Mouse (Mus musculus) forebrain, embryonic 15.5 days (tissue): ENCODE data around the gene Tle3. TPM values are rescaled to one million over a fixed set of nuclear protein-coding genes. Genes with fewer than 3 reads are reported as not detected.
A peak's percentile ranks its signal among the peaks of the same experiment; 100 is the strongest.

Experiments
- ATAC-seq: fragments of 200-750 bp; cut with Nextera tagmentation; replicated peaks from 2 replicates; pipeline ENCODE4 v1.8.0; 2017; ENCODE audit warnings: mild to moderate bottlenecking, moderate TSS enrichment, moderate library complexity
- H3K27ac ChIP-seq: fragments of 300-500 bp; sonication (generic); replicated peaks from 2 replicates; pipeline ENCODE4 v1.5.1; 2015; ENCODE audit warnings: mild to moderate bottlenecking, inconsistent platforms
- H3K27me3 ChIP-seq: fragments of 300-500 bp; sonication (generic); 2 replicates; pipeline ENCODE4 v1.6.1; 2015; ENCODE audit warnings: inconsistent platforms
- H3K36me3 ChIP-seq: fragments of 300-500 bp; sonication (generic); 2 replicates; pipeline ENCODE4 v1.6.1; 2015; ENCODE audit warnings: mild to moderate bottlenecking, inconsistent platforms
- H3K4me1 ChIP-seq: fragments of 300-500 bp; sonication (generic); 2 replicates; pipeline ENCODE4 v1.6.1; 2015; ENCODE audit warnings: inconsistent platforms
- H3K4me2 ChIP-seq: fragments of 300-500 bp; sonication (generic); replicated peaks from 2 replicates; pipeline ENCODE4 v1.6.1; 2015; ENCODE audit warnings: mild to moderate bottlenecking, inconsistent platforms
- H3K4me3 ChIP-seq: fragments of 300-500 bp; sonication (generic); 2 replicates; pipeline ENCODE4 v1.5.1; 2015; ENCODE audit warnings: mild to moderate bottlenecking, inconsistent platforms
- H3K9ac ChIP-seq: fragments of 300-500 bp; sonication (generic); replicated peaks from 2 replicates; pipeline ENCODE4 v1.6.1; 2015; ENCODE audit warnings: mild to moderate bottlenecking, inconsistent platforms
- H3K9me3 ChIP-seq: fragments of 300-500 bp; sonication (generic); 2 replicates; pipeline ENCODE4 v1.6.1; 2016; ENCODE audit warnings: inconsistent platforms
- WGBS: fragments of 180-500 bp; shearing (Covaris S2); methylation state at CpG from one replicate; pipeline ENCODE4 v1.1.7; 2015; ENCODE audit warnings: mixed read lengths; 5-methylcytosine and 5-hydroxymethylcytosine counted together
- polyA plus RNA-seq: library from polyadenylated mRNA; unstranded; fragments of >200 nt; fragmentation: Nextera tagmentation; extraction: Ambion mirVana; gene quantifications from 2 replicates; pipeline ENCODE4 v1.2.1, GENCODE M21; 2015

Tle3 gene
- polyA plus RNA-seq, 1 experiment from 2014 or later, result 40.9 TPM

DNA sequence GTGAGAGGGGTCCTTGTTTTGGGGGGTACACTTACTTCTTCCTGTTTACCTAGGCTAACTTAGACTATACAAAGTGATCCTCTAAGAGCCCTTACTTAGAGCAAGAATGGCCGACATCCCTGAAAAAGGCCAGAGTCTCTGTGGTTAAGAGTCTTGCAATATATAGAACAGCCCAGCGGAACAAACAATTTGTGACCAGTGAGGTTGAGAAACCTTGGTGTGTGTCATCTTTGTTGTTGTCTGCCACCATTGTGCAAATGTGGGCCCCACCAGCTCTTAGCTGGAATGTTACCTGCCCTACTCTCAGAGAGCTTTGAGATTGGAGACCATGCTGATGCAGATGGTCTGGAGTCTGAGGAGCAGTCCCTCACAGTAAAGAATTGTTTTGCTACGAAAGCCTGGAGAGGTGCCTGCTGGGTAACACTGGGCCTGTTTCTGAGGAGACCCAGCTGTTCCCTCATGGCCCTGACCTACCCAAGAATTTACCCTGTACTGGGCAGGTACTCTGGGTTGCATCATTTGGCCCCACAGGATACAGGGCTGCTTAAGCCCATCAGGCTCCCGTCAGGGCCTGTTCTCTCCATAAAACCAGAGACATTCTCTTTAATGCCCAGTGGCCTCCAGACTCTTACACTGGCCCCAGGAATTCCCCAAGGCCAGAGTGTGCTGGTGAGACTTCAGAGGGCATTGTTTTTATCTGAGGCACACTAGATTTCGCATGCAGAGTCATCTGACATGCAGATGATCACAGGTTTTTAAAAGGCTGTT lies 19.6 kb downstream of the Tle3 start:
- no peak for ATAC-seq

DNA sequence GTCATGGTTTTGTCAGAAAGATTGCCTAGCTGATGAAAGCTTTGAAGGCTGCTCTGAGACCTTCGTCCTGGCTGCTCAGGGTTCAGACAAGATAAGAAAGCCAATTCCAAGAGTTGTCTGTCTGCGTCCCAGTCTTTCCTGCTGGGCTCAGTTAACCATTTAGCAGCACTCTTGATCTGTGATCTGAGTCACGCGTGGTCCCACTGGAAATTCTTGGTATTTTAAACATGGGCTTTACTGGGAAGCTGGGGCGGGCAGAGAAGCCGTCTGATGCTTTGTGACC lies 20.1 kb downstream of the Tle3 start:
- H3K4me3 ChIP-seq, result no peak overlapping the region
- H3K36me3 ChIP-seq, result peaks cover 33% of the 10 kb centered on the region
- no peaks in the 10 kb centered on the region for H3K9me3 ChIP-seq
- H3K4me1 ChIP-seq, result peaks cover 67% of the 10 kb centered on the region
- H3K9ac ChIP-seq, result no peak overlapping the region
- WGBS, result 67% methylated on average over 6 of the region's 6 CpGs
- H3K27ac ChIP-seq, result no peak overlapping the region
- no peaks in the 10 kb centered on the region for H3K27me3 ChIP-seq
- ATAC-seq, result no peak
- no peak overlapping the region for H3K4me2 ChIP-seq

More for the DNA sequence above, 19.6 kb downstream of the Tle3 start:
- 63% methylated on average over 5 of the region's 5 CpGs for WGBS
- Histone ChIP-seq H3K4me3 (no peak overlapping the region), H3K36me3 (peaks cover 34% of the 10 kb centered on the region), H3K27ac (no peak overlapping the region), H3K27me3 (no peaks in the 10 kb centered on the region), H3K4me2 (no peak overlapping the region), H3K9me3 (no peaks in the 10 kb centered on the region), H3K9ac (no peak overlapping the region), H3K4me1 (peaks cover 67% of the 10 kb centered on the region)

DNA sequence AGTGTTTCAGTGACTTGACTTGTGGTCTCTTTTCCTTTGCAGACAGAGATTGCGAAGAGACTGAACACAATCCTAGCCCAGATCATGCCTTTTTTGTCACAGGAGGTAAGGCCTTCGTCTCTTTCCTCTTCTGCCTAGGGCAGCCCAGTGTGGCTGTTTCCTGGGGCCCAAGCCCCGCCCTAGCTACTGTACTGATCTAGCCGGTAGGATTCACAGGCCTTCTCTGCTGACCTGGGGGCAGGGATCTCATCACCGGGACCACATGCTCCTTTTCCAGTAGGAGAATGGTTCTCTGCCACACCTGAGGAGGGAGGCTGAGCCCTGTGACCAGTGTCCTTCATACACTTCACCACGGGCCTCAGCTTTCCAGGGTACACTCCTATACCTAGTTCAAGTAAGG lies 21.0 kb downstream of the Tle3 start:
- H3K4me3 ChIP-seq, result no peak overlapping the region
- H3K9me3 ChIP-seq, result no peaks in the 10 kb centered on the region
- H3K4me2 ChIP-seq, result no peak overlapping the region
- no peak for ATAC-seq
- peaks cover 64% of the 10 kb centered on the region for H3K4me1 ChIP-seq
- no peaks in the 10 kb centered on the region for H3K27me3 ChIP-seq
- H3K27ac ChIP-seq, result no peak overlapping the region
- 82% methylated on average over 6 of the region's 6 CpGs for WGBS
- H3K36me3 ChIP-seq, result peaks cover 32% of the 10 kb centered on the region
- H3K9ac ChIP-seq, result no peak overlapping the region

DNA sequence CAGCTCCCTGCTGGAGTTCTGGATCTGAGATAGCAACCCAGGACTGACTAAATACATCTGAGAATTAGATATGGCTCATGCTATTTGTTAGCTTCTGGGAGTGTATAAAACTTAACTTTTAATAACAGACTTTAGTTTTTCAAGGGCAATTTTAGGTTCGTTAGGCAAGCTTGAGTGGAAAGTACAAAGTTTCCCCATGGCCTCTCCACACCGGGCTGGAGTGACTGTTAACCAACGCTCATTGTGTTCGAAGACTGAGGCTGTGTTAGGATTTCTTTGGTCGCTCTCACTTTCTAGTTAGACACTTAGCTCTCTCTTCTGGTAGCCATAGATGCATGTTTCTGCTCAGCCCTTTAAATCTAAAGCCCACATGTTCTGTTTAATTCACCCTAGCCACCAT lies 21.7 kb downstream of the Tle3 start:
- Histone ChIP-seq H3K9ac (no peak overlapping the region), H3K4me3 (no peak overlapping the region), H3K36me3 (peaks cover 39% of the 10 kb centered on the region), H3K27me3 (no peaks in the 10 kb centered on the region), H3K9me3 (no peaks in the 10 kb centered on the region), H3K27ac (no peak overlapping the region), H3K4me1 (peaks cover 57% of the 10 kb centered on the region), H3K4me2 (no peak overlapping the region)
- WGBS, result 77% methylated on average over 5 of the region's 5 CpGs
- ATAC-seq, result no peak

DNA sequence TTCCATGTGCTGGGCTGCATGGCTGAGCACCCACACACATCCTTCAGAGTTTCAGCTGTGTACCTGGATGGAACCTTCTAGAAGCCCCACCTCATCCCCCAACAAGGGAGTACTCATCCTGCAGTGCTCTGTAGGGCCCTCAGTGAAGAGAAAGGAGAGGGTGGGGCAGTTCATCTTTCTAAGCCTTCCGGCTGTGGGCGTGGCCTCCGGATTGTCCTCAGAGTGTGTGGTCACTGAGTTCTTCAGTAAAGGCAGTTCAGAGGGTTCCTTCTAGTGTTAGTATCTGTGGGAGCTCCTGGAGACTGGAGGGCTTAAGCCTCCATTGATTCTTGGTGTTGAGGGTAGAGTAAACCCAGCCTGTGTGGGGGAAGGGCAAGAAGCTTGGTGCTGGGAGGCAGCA lies 22.9 kb downstream of the Tle3 start:
- Histone ChIP-seq H3K4me3 (no peak overlapping the region), H3K9ac (no peak overlapping the region), H3K9me3 (no peaks in the 10 kb centered on the region), H3K27ac (no peak overlapping the region), H3K4me2 (no peak overlapping the region), H3K36me3 (peaks cover 41% of the 10 kb centered on the region), H3K27me3 (no peaks in the 10 kb centered on the region), H3K4me1 (peaks cover 56% of the 10 kb centered on the region)
- no peak for ATAC-seq
- WGBS, result 73% methylated on average over 3 of the region's 3 CpGs

DNA sequence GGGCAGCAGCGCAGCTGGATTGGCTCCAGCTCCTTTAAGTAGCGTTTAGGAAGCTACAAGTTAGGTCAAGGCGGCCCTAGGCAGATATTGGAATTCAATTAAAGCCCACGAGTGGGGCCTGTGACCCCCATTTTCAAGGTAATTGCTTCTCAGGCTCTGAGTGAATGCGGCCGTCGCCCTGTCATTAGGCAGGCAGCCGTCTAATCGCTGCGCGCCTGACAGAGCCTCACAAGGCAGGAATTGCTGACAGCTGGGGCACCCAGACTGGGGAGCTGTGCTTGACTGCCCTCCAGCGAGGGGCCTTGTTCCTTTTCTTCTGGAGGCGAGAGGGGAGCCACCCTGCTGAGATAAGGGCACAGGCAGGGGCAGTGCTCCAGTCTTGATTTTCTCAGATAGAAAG lies 24.3 kb downstream of the Tle3 start:
- peak; percentile 69; the same call in 1 of the 2 replicates for ATAC-seq
- H3K36me3 ChIP-seq, result peaks cover 52% of the 10 kb centered on the region
- H3K27me3 ChIP-seq, result no peaks in the 10 kb centered on the region
- H3K4me3 ChIP-seq, result no peak overlapping the region
- WGBS, result 7% methylated on average over 13 of the region's 13 CpGs
- H3K4me1 ChIP-seq, result peaks cover 61% of the 10 kb centered on the region
- no peaks in the 10 kb centered on the region for H3K9me3 ChIP-seq
- H3K9ac ChIP-seq, result no peak overlapping the region
- H3K4me2 ChIP-seq, result no peak overlapping the region
- H3K27ac ChIP-seq, result peak overlapping the region; percentile 33; the same call in 1 of the 2 replicates

DNA sequence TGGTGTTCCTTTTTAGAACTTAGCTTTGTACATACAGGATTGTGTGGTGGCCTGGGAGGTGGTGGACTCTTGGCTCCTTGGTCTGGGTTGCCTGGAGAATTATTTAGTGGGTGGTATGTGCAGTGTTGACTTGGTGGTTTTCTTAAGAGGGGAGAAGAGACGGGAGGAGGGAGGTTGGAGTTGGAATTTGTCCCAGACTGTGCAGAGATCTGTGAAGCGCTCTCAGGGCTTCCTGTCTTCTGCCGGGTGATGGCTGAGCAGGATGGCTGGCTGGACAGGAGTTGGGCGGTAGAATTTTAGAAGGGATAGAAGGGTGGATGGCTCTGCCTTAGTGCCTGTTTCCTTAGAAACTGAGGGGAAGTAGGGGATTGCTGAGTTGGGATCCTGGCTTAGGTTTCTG lies 25.0 kb downstream of the Tle3 start:
- Histone ChIP-seq H3K27me3 (no peaks in the 10 kb centered on the region), H3K9ac (no peak overlapping the region), H3K4me3 (no peak overlapping the region), H3K27ac (no peak overlapping the region), H3K36me3 (peaks cover 55% of the 10 kb centered on the region), H3K9me3 (no peaks in the 10 kb centered on the region), H3K4me1 (peaks cover 61% of the 10 kb centered on the region), H3K4me2 (no peak overlapping the region)
- ATAC-seq, result no peak
- 37% methylated on average over 4 of the region's 4 CpGs for WGBS

DNA sequence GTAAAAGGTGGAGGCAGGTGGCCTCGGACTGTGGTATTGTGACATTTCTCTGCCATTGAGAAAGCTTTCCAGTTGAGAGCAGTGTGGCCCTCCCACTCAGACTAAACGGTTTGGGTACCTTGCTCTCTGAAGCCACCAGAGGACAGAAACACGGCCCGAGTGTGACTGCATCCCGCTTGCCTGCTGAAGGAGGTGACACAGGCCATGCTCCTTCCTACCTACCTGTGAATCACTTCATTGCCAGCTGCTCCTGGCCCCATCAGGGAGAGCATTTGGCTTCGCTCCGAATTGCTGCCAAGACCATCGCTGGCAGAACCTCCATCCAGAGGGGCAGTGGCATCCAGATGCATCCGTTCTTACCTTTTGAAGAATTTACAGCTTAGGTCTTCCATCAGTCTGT lies 26.0 kb downstream of the Tle3 start:
- peaks cover 56% of the 10 kb centered on the region for H3K36me3 ChIP-seq
- no peak overlapping the region for H3K9ac ChIP-seq
- WGBS, result 85% methylated on average over 9 of the region's 9 CpGs
- no peak overlapping the region for H3K4me3 ChIP-seq
- peaks cover 65% of the 10 kb centered on the region for H3K4me1 ChIP-seq
- no peak for ATAC-seq
- H3K4me2 ChIP-seq, result no peak overlapping the region
- H3K27ac ChIP-seq, result no peak overlapping the region
- H3K9me3 ChIP-seq, result no peaks in the 10 kb centered on the region
- H3K27me3 ChIP-seq, result no peaks in the 10 kb centered on the region

DNA sequence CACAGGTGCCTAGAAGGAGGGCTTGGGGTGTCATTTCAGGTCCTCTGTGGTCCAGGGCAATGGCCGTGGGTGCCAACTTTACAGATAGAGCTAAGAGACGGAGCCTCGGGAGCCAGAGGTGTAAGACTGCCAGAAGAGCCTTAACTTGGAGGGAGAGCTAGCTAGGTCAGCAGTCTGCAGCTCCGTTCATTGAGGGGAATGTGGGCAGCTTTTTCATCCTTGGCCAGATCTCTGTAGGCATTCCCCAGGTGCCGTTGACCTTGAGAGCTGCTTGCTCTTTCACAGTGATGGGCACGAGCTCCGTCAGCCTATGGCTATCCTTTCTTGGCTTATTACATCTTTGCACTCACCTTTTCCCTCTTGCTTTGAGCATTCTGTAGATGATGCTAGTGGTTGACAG lies 28.0 kb downstream of the Tle3 start:
- ATAC-seq, result no peak
- Histone ChIP-seq H3K27ac (no peak overlapping the region), H3K36me3 (peaks cover 41% of the 10 kb centered on the region), H3K4me2 (no peak overlapping the region), H3K27me3 (no peaks in the 10 kb centered on the region), H3K9me3 (no peaks in the 10 kb centered on the region), H3K4me1 (peaks cover 80% of the 10 kb centered on the region), H3K4me3 (no peak overlapping the region), H3K9ac (no peak overlapping the region)
- 89% methylated on average over 7 of the region's 7 CpGs for WGBS

DNA sequence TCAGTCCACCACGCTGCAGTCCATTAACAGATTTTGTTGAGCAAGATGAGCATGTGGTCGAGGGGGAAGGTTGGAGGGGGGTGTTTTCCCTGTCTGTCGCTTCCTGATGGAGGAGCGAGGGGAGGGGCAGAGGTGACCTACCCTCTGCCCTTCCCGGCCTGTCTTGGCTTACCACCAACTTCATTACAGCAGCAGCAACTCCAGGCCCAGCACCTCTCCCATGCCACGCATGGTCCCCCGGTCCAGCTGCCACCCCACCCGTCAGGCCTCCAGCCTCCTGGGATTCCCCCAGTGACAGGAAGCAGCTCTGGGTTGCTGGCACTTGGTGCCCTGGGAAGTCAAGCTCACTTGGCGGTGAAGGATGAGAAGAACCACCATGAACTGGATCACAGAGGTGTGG lies 29.5 kb downstream of the Tle3 start:
- ATAC-seq, result no peak
- Histone ChIP-seq H3K4me2 (no peak overlapping the region), H3K4me1 (peaks cover 81% of the 10 kb centered on the region), H3K9ac (no peak overlapping the region), H3K27ac (no peak overlapping the region), H3K4me3 (no peak overlapping the region), H3K27me3 (no peaks in the 10 kb centered on the region), H3K36me3 (peaks cover 43% of the 10 kb centered on the region), H3K9me3 (no peaks in the 10 kb centered on the region)
- 63% methylated on average over 9 of the region's 9 CpGs for WGBS

DNA sequence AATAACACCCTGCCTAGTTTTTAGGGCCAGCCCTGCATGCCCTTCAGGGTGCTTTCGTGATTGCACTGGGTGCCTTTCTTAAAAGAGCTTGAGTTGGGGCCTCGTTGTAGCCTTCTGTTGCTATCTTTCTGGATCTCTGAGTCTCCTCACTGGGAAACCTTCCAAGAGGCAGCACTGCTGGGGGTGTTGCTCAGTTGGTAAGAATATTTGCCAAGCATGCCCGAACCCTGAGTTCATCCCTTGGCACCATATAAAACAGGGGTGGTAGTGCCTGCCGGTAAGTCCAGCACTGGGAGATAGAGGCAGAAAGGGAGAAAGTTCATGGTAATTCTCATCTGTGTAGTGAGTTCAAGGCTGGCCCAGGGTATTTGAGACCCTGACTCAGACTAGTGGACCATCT lies 30.1 kb downstream of the Tle3 start:
- Histone ChIP-seq H3K36me3 (peaks cover 48% of the 10 kb centered on the region), H3K27me3 (no peaks in the 10 kb centered on the region), H3K4me2 (no peak overlapping the region), H3K9me3 (no peaks in the 10 kb centered on the region), H3K4me3 (no peak overlapping the region), H3K4me1 (peaks cover 79% of the 10 kb centered on the region), H3K9ac (no peak overlapping the region), H3K27ac (0 out of 2 replicates have a peak overlapping the region, but pooled peaks have one; percentile 23)
- no peak for ATAC-seq
- 38% methylated on average over 4 of the region's 4 CpGs for WGBS

DNA sequence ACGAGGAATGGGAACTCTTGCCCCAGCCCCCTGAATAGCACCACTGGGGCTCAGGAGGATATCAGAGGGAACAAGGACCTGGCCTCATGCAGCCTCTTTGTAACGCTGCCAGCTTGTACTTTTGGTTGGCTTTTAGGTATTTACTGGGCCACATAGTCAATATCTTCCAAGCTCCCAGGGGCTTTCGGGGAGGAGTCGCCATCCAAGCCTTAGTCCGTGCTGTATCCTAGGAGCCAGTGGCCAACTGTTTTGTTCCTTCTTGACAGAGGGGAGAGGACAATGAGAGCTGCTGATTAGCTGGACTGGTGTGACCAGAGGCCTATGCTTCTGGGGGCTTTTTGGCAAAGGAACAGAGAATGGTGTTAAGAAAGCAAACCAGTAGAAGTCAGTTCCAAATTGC lies 30.6 kb downstream of the Tle3 start:
- Histone ChIP-seq H3K4me2 (no peak overlapping the region), H3K9ac (no peak overlapping the region), H3K27ac (0 out of 2 replicates have a peak overlapping the region, but pooled peaks have one; percentile 23), H3K27me3 (no peaks in the 10 kb centered on the region), H3K36me3 (peaks cover 48% of the 10 kb centered on the region), H3K4me3 (no peak overlapping the region), H3K4me1 (peaks cover 76% of the 10 kb centered on the region), H3K9me3 (no peaks in the 10 kb centered on the region)
- 35% methylated on average over 5 of the region's 5 CpGs for WGBS
- ATAC-seq, result no peak
